Mouse (Mus musculus): Measurements from ENCODE around the gene Nfix.

- TF ChIP-seq CTCF (IDR thresholded peaks at IDR 0.05; ENCODE audit: low read depth) (no peak), EP300 (optimal IDR thresholded peaks at IDR 0.05) (no peak)
These were observed 23.6 kb downstream of the Nfix start for GRCm38 (mm10) chr8:84776569-84776968.

Measured in stomach, postnatal 0 days (tissue).